Mouse (Mus musculus): ENCODE measurements around the gene Gm20388.

GRCm38 (mm10) chr8:120542995-120543394, 632.4 kb downstream of the Gm20388 start:
- TF ChIP-seq CTCF (IDR thresholded peaks at IDR 0.05; ENCODE audit: low read depth) (no peak), EP300 (IDR thresholded peaks at IDR 0.05; ENCODE audit: low read depth) (no peak)
